Mouse (Mus musculus) intestine, embryonic 14.5 days (tissue): ENCODE results near the gene Rnasel. TPM values are rescaled to one million over a fixed set of nuclear protein-coding genes. Genes with fewer than 3 reads are reported as not detected.

Experiments
- ATAC-seq: fragments of 200-750 bp; cut with Nextera tagmentation; replicated peaks from 2 replicates; pipeline ENCODE4 v1.8.0; 2017; ENCODE audit warnings: low read depth, moderate number of reproducible peaks, moderate TSS enrichment, moderate library complexity; ENCODE audit not compliant: low FRiP score, low TSS enrichment
- DNase-seq: peaks from one replicate; pipeline ENCODE4 v3.0.0-alpha.2; 2018; ENCODE audit warnings: low spot score
- H3K27ac ChIP-seq: fragments of 300-500 bp; sonication (generic); 2 replicates; pipeline ENCODE4 v1.5.1; 2014; ENCODE audit warnings: low read depth, mild to moderate bottlenecking, control low read depth
- H3K27me3 ChIP-seq: fragments of 300-500 bp; sonication (generic); replicated peaks from 2 replicates; pipeline ENCODE4 v1.6.1; 2014; ENCODE audit warnings: low read length, control low read depth; ENCODE audit not compliant: control insufficient read depth, insufficient read depth
- H3K36me3 ChIP-seq: fragments of 300-500 bp; sonication (generic); 2 replicates; pipeline ENCODE4 v1.6.1; 2014; ENCODE audit warnings: low read length, control low read depth; ENCODE audit not compliant: control insufficient read depth, insufficient read depth
- H3K4me1 ChIP-seq: fragments of 300-500 bp; sonication (generic); replicated peaks from 2 replicates; pipeline ENCODE4 v1.6.1; 2014; ENCODE audit warnings: low read length, control low read depth, mixed read lengths; ENCODE audit not compliant: control insufficient read depth, insufficient read depth
- H3K4me2 ChIP-seq: fragments of 300-500 bp; sonication (generic); 2 replicates; pipeline ENCODE4 v1.6.1; 2014; ENCODE audit warnings: low read length
- H3K4me3 ChIP-seq: fragments of 300-500 bp; sonication (generic); 2 replicates; pipeline ENCODE4 v1.5.1; 2014; ENCODE audit warnings: low read depth, low read length, control low read depth, mixed read lengths
- H3K9ac ChIP-seq: fragments of 300-500 bp; sonication (generic); 2 replicates; pipeline ENCODE4 v1.6.1; 2014; ENCODE audit warnings: mild to moderate bottlenecking, low read length
- H3K9me3 ChIP-seq: fragments of 300-500 bp; sonication (generic); 2 replicates; pipeline ENCODE4 v1.6.1; 2016; ENCODE audit warnings: low read length, control low read depth; ENCODE audit not compliant: control insufficient read depth
- WGBS: fragments of 180-500 bp; shearing (Covaris S2); extraction: QIAGEN DNeasy Blood & Tissue Kit; methylation state at CpG from one replicate; pipeline ENCODE4 v1.1.7; 2014; 5-methylcytosine and 5-hydroxymethylcytosine counted together
- polyA plus RNA-seq: library from polyadenylated mRNA; unstranded; fragments of >200 nt; fragmentation: Nextera tagmentation; extraction: Ambion mirVana; gene quantifications from 2 replicates; pipeline ENCODE4 v1.2.1, GENCODE M21; 2014

Rnasel gene
- polyA plus RNA-seq, 1 experiment from 2014 or later: 15.8 TPM

GRCm38 (mm10) chr1:153748549-153748948 is 677 bp upstream of the Rnasel start:
- no peak overlapping the region for H3K9ac ChIP-seq
- peak overlapping the region; percentile 78 for H3K27ac ChIP-seq
- peaks cover 18% of the 10 kb centered on the region for H3K4me1 ChIP-seq
- DNase-seq (peak; percentile 82), ATAC-seq (no peak)
- peak overlapping the region; percentile 60 for H3K4me2 ChIP-seq
- no peaks in the 10 kb centered on the region for H3K36me3 ChIP-seq
- H3K27me3 ChIP-seq: no peaks in the 10 kb centered on the region
- no peaks in the 10 kb centered on the region for H3K9me3 ChIP-seq
- H3K4me3 ChIP-seq: no peak overlapping the region
- 0% methylated on average over 1 of the region's 1 CpGs for WGBS

GRCm38 (mm10) chr1:153750054-153750453 is 828 bp downstream of the Rnasel start:
- no peaks in the 10 kb centered on the region for H3K27me3 ChIP-seq
- no peaks in the 10 kb centered on the region for H3K9me3 ChIP-seq
- H3K4me1 ChIP-seq: peaks cover 18% of the 10 kb centered on the region
- peak overlapping the region; percentile 54 for H3K9ac ChIP-seq
- no peaks in the 10 kb centered on the region for H3K36me3 ChIP-seq
- peak overlapping the region; percentile 30; the same call in 1 of the 2 replicates for H3K4me3 ChIP-seq
- WGBS: 55% methylated on average over 6 of the region's 6 CpGs
- H3K27ac ChIP-seq: no peak overlapping the region
- H3K4me2 ChIP-seq: peak overlapping the region; percentile 60
- DNase-seq: no peak
- ATAC-seq: no peak

- peak; percentile 67 for DNase-seq
- Histone ChIP-seq H3K4me3 (peak overlapping the region; percentile 29), H3K9ac (peak overlapping the region; percentile 34), H3K27me3 (no peaks in the 10 kb centered on the region), H3K4me2 (peak overlapping the region; percentile 47), H3K27ac (peak overlapping the region; percentile 64), H3K4me1 (peaks cover 18% of the 10 kb centered on the region), H3K36me3 (no peaks in the 10 kb centered on the region), H3K9me3 (no peaks in the 10 kb centered on the region)
- WGBS: 28% methylated on average over 13 of the region's 13 CpGs
- no peak for ATAC-seq
These were observed 2.6 kb downstream of the Rnasel start for GRCm38 (mm10) chr1:153751763-153752301.

GRCm38 (mm10) chr1:153752521-153752920 is 3.3 kb downstream of the Rnasel start:
- 86% methylated on average over 6 of the region's 6 CpGs for WGBS
- Histone ChIP-seq H3K4me1 (peaks cover 18% of the 10 kb centered on the region), H3K27ac (peak overlapping the region; percentile 64; the same call in 1 of the 2 replicates), H3K9ac (peak overlapping the region; percentile 34), H3K36me3 (no peaks in the 10 kb centered on the region), H3K27me3 (no peaks in the 10 kb centered on the region), H3K4me2 (peak overlapping the region; percentile 47), H3K4me3 (peak overlapping the region; percentile 29), H3K9me3 (no peaks in the 10 kb centered on the region)
- DNase-seq (no peak), ATAC-seq (no peak)

- no peak overlapping the region for H3K4me3 ChIP-seq
- H3K27me3 ChIP-seq: no peaks in the 10 kb centered on the region
- ATAC-seq (no peak), DNase-seq (no peak)
- no peaks in the 10 kb centered on the region for H3K36me3 ChIP-seq
- H3K9me3 ChIP-seq: no peaks in the 10 kb centered on the region
- H3K27ac ChIP-seq: no peak overlapping the region
- 72% methylated on average over 25 of the region's 25 CpGs for WGBS
- no peak overlapping the region for H3K9ac ChIP-seq
- H3K4me2 ChIP-seq: no peak overlapping the region
- H3K4me1 ChIP-seq: peaks cover 9% of the 10 kb centered on the region
These were observed 4.7 kb downstream of the Rnasel start for GRCm38 (mm10) chr1:153753725-153754464.

- Histone ChIP-seq H3K27ac (no peak overlapping the region), H3K27me3 (no peaks in the 10 kb centered on the region), H3K9ac (no peak overlapping the region), H3K4me2 (no peak overlapping the region), H3K4me3 (no peak overlapping the region), H3K9me3 (no peaks in the 10 kb centered on the region), H3K36me3 (no peaks in the 10 kb centered on the region; the same call in 1 of the 2 replicates), H3K4me1 (no peaks in the 10 kb centered on the region)
- ATAC-seq (no peak), DNase-seq (no peak)
- 86% methylated on average over 11 of the region's 11 CpGs for WGBS
These were observed 14.9 kb downstream of the Rnasel start for GRCm38 (mm10) chr1:153764136-153764535.

- no peaks in the 10 kb centered on the region for H3K36me3 ChIP-seq
- no peak overlapping the region for H3K27ac ChIP-seq
- H3K9me3 ChIP-seq: no peaks in the 10 kb centered on the region
- no peak overlapping the region for H3K4me2 ChIP-seq
- ATAC-seq (no peak), DNase-seq (no peak)
- H3K4me3 ChIP-seq: no peak overlapping the region
- 0 out of 2 replicates have a peak, but pooled peaks cover 2% of the 10 kb centered on the region for H3K4me1 ChIP-seq
- H3K27me3 ChIP-seq: no peaks in the 10 kb centered on the region
- H3K9ac ChIP-seq: no peak overlapping the region
- WGBS: 52% methylated on average over 8 of the region's 8 CpGs
These were observed 17.1 kb downstream of the Rnasel start for GRCm38 (mm10) chr1:153766298-153766697.

GRCm38 (mm10) chr1:153767281-153767680 is 18.1 kb downstream of the Rnasel start:
- Histone ChIP-seq H3K27ac (no peak overlapping the region), H3K4me1 (peaks cover 6% of the 10 kb centered on the region; the same call in 1 of the 2 replicates), H3K27me3 (no peaks in the 10 kb centered on the region), H3K36me3 (no peaks in the 10 kb centered on the region), H3K4me3 (no peak overlapping the region), H3K9ac (no peak overlapping the region), H3K9me3 (no peaks in the 10 kb centered on the region), H3K4me2 (no peak overlapping the region)
- no peak for ATAC-seq
- DNase-seq: no peak
- WGBS: 81% methylated on average over 1 of the region's 1 CpGs
